Mouse (Mus musculus) testis, adult 2 months (tissue): ENCODE results near the gene Lyrm1.

Experiments used
- CTCF ChIP-seq: fragments of 200-500 bp; IDR thresholded peaks from 2 replicates; pipeline ENCODE4 v1.5.1; 2012; ENCODE audit warnings: low read depth, mild to moderate bottlenecking, inconsistent platforms, low read length, moderate library complexity; ENCODE audit not compliant: control insufficient read depth, insufficient read depth, insufficient replicate concordance
- POLR2A ChIP-seq: fragments of 200-500 bp; IDR thresholded peaks from 2 replicates; pipeline ENCODE4 v1.6.1; 2012; ENCODE audit warnings: low read depth, mild to moderate bottlenecking, inconsistent platforms, low read length, moderate library complexity; ENCODE audit not compliant: control insufficient read depth

- TF ChIP-seq POLR2A (no peak), CTCF (no peak)
These were observed 73.7 kb downstream of the Lyrm1 start for GRCm38 (mm10) chr7:119969320-119969719.
